ENCODE assay signal across 8 mouse cellular contexts in the genomic region with DNA sequence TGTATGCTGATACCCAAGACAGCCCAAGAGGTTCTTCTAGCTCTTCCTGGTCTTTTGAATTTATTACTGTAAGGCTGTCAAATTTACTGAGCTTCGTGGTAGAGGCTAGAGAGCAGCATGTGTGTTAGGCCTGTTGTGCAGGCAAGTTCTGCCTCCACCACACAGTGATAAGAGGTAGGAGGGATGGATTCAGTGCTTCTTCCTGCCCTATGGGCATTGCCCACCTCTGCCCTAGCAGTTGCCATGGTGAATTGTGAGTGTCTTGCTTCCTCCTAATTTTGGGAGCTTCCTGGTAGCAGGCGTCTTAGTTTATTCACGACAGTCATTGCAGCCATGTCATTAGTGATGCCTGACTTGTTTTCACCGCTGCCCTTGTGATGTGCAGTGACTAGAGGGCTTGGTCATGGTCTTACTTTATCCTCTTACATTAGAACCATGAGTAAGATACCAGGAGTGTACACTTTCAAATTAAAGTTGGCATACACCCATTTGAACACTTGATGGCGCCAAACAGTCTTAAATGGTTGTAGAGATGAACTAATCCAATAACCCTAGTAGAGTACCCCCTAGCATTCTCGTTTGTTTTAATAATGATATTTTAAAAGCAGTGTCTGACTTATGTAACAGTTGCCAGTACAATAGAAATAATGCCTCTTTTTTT. TPM values are rescaled to one million over a fixed set of nuclear protein-coding genes. Genes with fewer than 3 reads are reported as not detected.
DNase-seq lines count a peak whose midpoint lies in the region; ATAC-seq lines count a peak whose summit lies in the region.

No protein-coding gene starts in this region.

- 47% methylated on average over 6 of the region's 6 CpGs for WGBS in hindbrain, embryonic 12.5 days
- WGBS in hindbrain, embryonic 10.5 days = 50% methylated on average over 6 of the region's 6 CpGs
- 33% methylated on average over 6 of the region's 6 CpGs for WGBS in forebrain, embryonic 16.5 days

- H3K36me3 ChIP-seq in hindbrain, embryonic 12.5 days = peaks cover 49% of the 10 kb centered on the region
- H3K36me3 ChIP-seq in hindbrain, embryonic 10.5 days = peaks cover 70% of the 10 kb centered on the region
- H3K36me3 ChIP-seq in forebrain, embryonic 16.5 days (ENCODE audit: control insufficient read depth, insufficient read depth) = peaks cover 17% of the 10 kb centered on the region

- H3K27ac ChIP-seq in hindbrain, embryonic 12.5 days = no peak overlapping the region
- H3K27ac ChIP-seq in hindbrain, embryonic 10.5 days = no peak overlapping the region
- H3K27ac ChIP-seq in forebrain, embryonic 16.5 days (ENCODE audit: low read length) = no peak overlapping the region

- no peak overlapping the region for H3K9ac ChIP-seq in hindbrain, embryonic 12.5 days
- no peak overlapping the region for H3K9ac ChIP-seq in forebrain, embryonic 16.5 days (replicated peaks; ENCODE audit: low read depth, low read length)

- H3K4me2 ChIP-seq in hindbrain, embryonic 12.5 days (replicated peaks) = no peak overlapping the region
- no peak overlapping the region for H3K4me2 ChIP-seq in forebrain, embryonic 16.5 days (ENCODE audit: low read length)

- H3K4me3 ChIP-seq in hindbrain, embryonic 12.5 days = no peak overlapping the region
- no peak overlapping the region for H3K4me3 ChIP-seq in hindbrain, embryonic 10.5 days
- no peak overlapping the region for H3K4me3 ChIP-seq in forebrain, embryonic 16.5 days (replicated peaks; ENCODE audit: low read length)

- no peaks in the 10 kb centered on the region for H3K9me3 ChIP-seq in hindbrain, embryonic 12.5 days (replicated peaks)
- H3K9me3 ChIP-seq in hindbrain, embryonic 10.5 days = no peaks in the 10 kb centered on the region
- no peaks in the 10 kb centered on the region for H3K9me3 ChIP-seq in forebrain, embryonic 16.5 days (ENCODE audit: control insufficient read depth, low read length)

- no peaks in the 10 kb centered on the region for H3K27me3 ChIP-seq in hindbrain, embryonic 12.5 days
- no peaks in the 10 kb centered on the region for H3K27me3 ChIP-seq in hindbrain, embryonic 10.5 days (ENCODE audit: insufficient read depth, poor library complexity, severe bottlenecking)
- no peaks in the 10 kb centered on the region for H3K27me3 ChIP-seq in forebrain, embryonic 16.5 days (replicated peaks; ENCODE audit: control insufficient read depth, insufficient read depth, low read length)

- DNase-seq in hindbrain, embryonic 10.5 days (ENCODE audit: low spot score) = no peak
- peak; percentile 7 to 39 for DNase-seq in adrenal gland, postnatal 36 days
- DNase-seq in kidney, postnatal 4 days = peak; percentile 36 to 42
- peak; percentile 50 for DNase-seq in mesoderm, embryonic 11.5 days (ENCODE audit: low read depth, low spot score)
- peak; percentile 38 for DNase-seq in thymus, postnatal 4 days

- H3K4me1 ChIP-seq in hindbrain, embryonic 12.5 days = no peaks in the 10 kb centered on the region
- no peaks in the 10 kb centered on the region for H3K4me1 ChIP-seq in hindbrain, embryonic 10.5 days (replicated peaks)
- H3K4me1 ChIP-seq in forebrain, embryonic 16.5 days (replicated peaks; ENCODE audit: control insufficient read depth, insufficient read depth, low read length) = no peaks in the 10 kb centered on the region

- peak; percentile 52; the same call in 1 of the 2 replicates for ATAC-seq in hindbrain, embryonic 12.5 days (ENCODE audit: low FRiP score)
- peak; percentile 82 for ATAC-seq in CD4-positive, CD25-positive, alpha-beta regulatory T cell, adult 4 months
- ATAC-seq in forebrain, embryonic 16.5 days = peak; percentile 71

RNA-seq across cellular contexts. Expression of a gene that starts 25.3 kb away (rescaled TPM):
- polyA plus RNA-seq in hindbrain, embryonic 12.5 days (2016; fragmentation: Nextera tagmentation; extraction: Ambion mirVana) = 18.5 and 20.9 TPM in 2 replicates
- polyA plus RNA-seq in hindbrain, embryonic 10.5 days (2016; fragmentation: Nextera tagmentation; extraction: Ambion mirVana) = 17.8 and 23.9 TPM in 2 replicates
- polyA plus RNA-seq in CD4-positive, CD25-positive, alpha-beta regulatory T cell, adult 4 months (2017; shearing (Covaris generic)) = 1 to 10 TPM; 4.8 to 6.2 TPM
- total RNA-seq in adrenal gland, postnatal 36 days (2021) = 10 to 100 TPM; 12.7 to 18.1 TPM
- 22.2 and 23.4 TPM in 2 replicates for polyA plus RNA-seq in forebrain, embryonic 16.5 days (2015; fragmentation: Nextera tagmentation; extraction: Ambion mirVana)

RNA-seq across cellular contexts. Expression of a gene that starts 40.4 kb away (rescaled TPM):
- 1.1 TPM in 2 replicates for polyA plus RNA-seq in hindbrain, embryonic 12.5 days (2016; fragmentation: Nextera tagmentation; extraction: Ambion mirVana)
- 0.85 and 1.7 TPM in 2 replicates for polyA plus RNA-seq in hindbrain, embryonic 10.5 days (2016; fragmentation: Nextera tagmentation; extraction: Ambion mirVana)
- polyA plus RNA-seq in CD4-positive, CD25-positive, alpha-beta regulatory T cell, adult 4 months (2017; shearing (Covaris generic)) = not detected
- not detected for total RNA-seq in adrenal gland, postnatal 36 days (2021)
- polyA plus RNA-seq in forebrain, embryonic 16.5 days (2015; fragmentation: Nextera tagmentation; extraction: Ambion mirVana) = 0.06 and 0.26 TPM in 2 replicates
